Mouse (Mus musculus) c-Kit-negative CD71-positive TER-119-positive erythroid progenitor cells, embryonic 14.5 days (primary cell): ENCODE measurements at regions not wholly inside any gene's neighbourhood (a gene's known extent, or its start where the extent isn't known, plus 50 kb on each side); places are given as distances from the start of the nearest gene placed in this dataset.

Source experiments
- DNase-seq: peaks from one replicate; pipeline ENCODE4 v3.0.0-alpha.2; 2013; ENCODE audit warnings: low read depth, low spot score

GRCm38 (mm10) chr4:131366006-131366405 lies 421.8 kb downstream of the Matn1 start:
- DNase-seq, result no peak

- DNase-seq, result no peak
Observed at GRCm38 (mm10) chr4:131366656-131367055, 422.5 kb downstream of the Matn1 start.

GRCm38 (mm10) chr4:131372517-131372916 lies 428.3 kb downstream of the Matn1 start:
- no peak for DNase-seq

- no peak for DNase-seq
Observed at GRCm38 (mm10) chr4:131373172-131373571, 429.0 kb downstream of the Matn1 start.

GRCm38 (mm10) chr4:131374527-131375290 lies 430.5 kb downstream of the Matn1 start:
- no peak for DNase-seq

GRCm38 (mm10) chr4:131381063-131381462 lies 436.9 kb downstream of the Matn1 start:
- DNase-seq, result no peak

GRCm38 (mm10) chr4:131381529-131381928 lies 437.3 kb downstream of the Matn1 start:
- DNase-seq, result no peak

- DNase-seq, result no peak
Observed at GRCm38 (mm10) chr4:131383862-131384261, 439.7 kb downstream of the Matn1 start.

- DNase-seq, result no peak
Observed at GRCm38 (mm10) chr4:131386961-131387360, 442.8 kb downstream of the Matn1 start.

GRCm38 (mm10) chr4:131391119-131391923 lies 446.8 kb downstream of the Ptpru start:
- DNase-seq, result no peak

- DNase-seq, result no peak
Observed at GRCm38 (mm10) chr4:131391924-131392297, 446.2 kb downstream of the Ptpru start.

GRCm38 (mm10) chr4:131392478-131392877 lies 445.6 kb downstream of the Ptpru start:
- DNase-seq, result no peak

GRCm38 (mm10) chr4:131396226-131396840 lies 441.8 kb downstream of the Ptpru start:
- no peak for DNase-seq

GRCm38 (mm10) chr4:131397161-131397560 lies 440.9 kb downstream of the Ptpru start:
- DNase-seq, result no peak

- no peak for DNase-seq
Observed at GRCm38 (mm10) chr4:131400756-131401155, 437.3 kb downstream of the Ptpru start.

GRCm38 (mm10) chr4:131401255-131401654 lies 436.8 kb downstream of the Ptpru start:
- no peak for DNase-seq

- DNase-seq, result no peak
Observed at GRCm38 (mm10) chr4:131405376-131406017, 432.6 kb downstream of the Ptpru start.

GRCm38 (mm10) chr4:131407464-131407863 lies 430.6 kb downstream of the Ptpru start:
- no peak for DNase-seq

GRCm38 (mm10) chr4:131408644-131409043 lies 429.4 kb downstream of the Ptpru start:
- DNase-seq, result no peak

GRCm38 (mm10) chr4:131409805-131410204 lies 428.3 kb downstream of the Ptpru start:
- no peak for DNase-seq

- no peak for DNase-seq
Observed at GRCm38 (mm10) chr4:131411936-131412335, 426.2 kb downstream of the Ptpru start.

- no peak for DNase-seq
Observed at GRCm38 (mm10) chr4:131413380-131413779, 424.7 kb downstream of the Ptpru start.
